Mouse (Mus musculus) forebrain, embryonic 12.5 days (tissue): ENCODE data around the gene Dpyd. TPM values are rescaled to one million over a fixed set of nuclear protein-coding genes. Genes with fewer than 3 reads are reported as not detected.

Experiments
- ATAC-seq: fragments of 200-750 bp; cut with Nextera tagmentation; 2 replicates; pipeline ENCODE4 v1.8.0; 2017; ENCODE audit warnings: moderate TSS enrichment; ENCODE audit not compliant: low FRiP score
- H3K27ac ChIP-seq: fragments of 300-500 bp; sonication (generic); 2 replicates; pipeline ENCODE4 v1.5.1; 2016; ENCODE audit warnings: mild to moderate bottlenecking
- H3K27me3 ChIP-seq: fragments of 300-500 bp; sonication (generic); 2 replicates; pipeline ENCODE4 v1.6.1; 2016; ENCODE audit warnings: mild to moderate bottlenecking
- H3K36me3 ChIP-seq: fragments of 300-500 bp; sonication (generic); replicated peaks from 2 replicates; pipeline ENCODE4 v1.6.1; 2016; ENCODE audit warnings: mild to moderate bottlenecking
- H3K4me1 ChIP-seq: fragments of 300-500 bp; sonication (generic); 2 replicates; pipeline ENCODE4 v1.6.1; 2016
- H3K4me2 ChIP-seq: fragments of 300-500 bp; sonication (generic); 2 replicates; pipeline ENCODE4 v1.6.1; 2016; ENCODE audit warnings: mild to moderate bottlenecking, moderate library complexity
- H3K4me3 ChIP-seq: fragments of 300-500 bp; sonication (generic); replicated peaks from 2 replicates; pipeline ENCODE4 v1.5.1; 2016; ENCODE audit warnings: mild to moderate bottlenecking
- H3K9ac ChIP-seq: fragments of 300-500 bp; sonication (generic); 2 replicates; pipeline ENCODE4 v1.6.1; 2016; ENCODE audit warnings: mild to moderate bottlenecking
- H3K9me3 ChIP-seq: fragments of 300-500 bp; sonication (generic); 2 replicates; pipeline ENCODE4 v1.6.1; 2016
- WGBS: fragments of 180-500 bp; shearing (Covaris S2); methylation state at CpG from one replicate; pipeline ENCODE4 v1.1.7; 2016; 5-methylcytosine and 5-hydroxymethylcytosine counted together
- polyA plus RNA-seq: library from polyadenylated mRNA; unstranded; fragments of >200 nt; fragmentation: Nextera tagmentation; extraction: Ambion mirVana; gene quantifications from 2 replicates; pipeline ENCODE4 v1.2.1, GENCODE M21; 2016

Gene Dpyd
- polyA plus RNA-seq, 1 experiment from 2014 or later: 8.1 TPM

DNA sequence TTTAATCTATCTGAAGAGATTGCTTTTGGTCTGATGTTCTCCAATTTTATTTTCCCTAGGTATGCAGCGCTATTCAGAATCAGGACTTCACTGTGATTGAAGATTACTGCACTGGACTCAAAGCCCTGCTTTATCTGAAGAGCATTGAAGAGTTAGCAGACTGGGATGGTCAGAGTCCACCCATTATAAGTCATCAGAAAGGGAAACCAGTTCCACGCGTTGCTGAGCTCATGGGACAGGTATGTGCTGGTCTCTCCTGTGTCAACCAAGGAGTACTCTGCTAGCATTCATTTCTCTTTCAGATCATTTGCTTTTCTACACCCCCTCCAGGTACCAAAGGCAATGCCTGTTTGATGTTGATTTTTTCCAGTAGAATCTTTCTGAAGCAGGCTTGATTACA is 752.8 kb downstream of the Dpyd start:
- Histone ChIP-seq H3K27ac (no peak overlapping the region), H3K9me3 (no peaks in the 10 kb centered on the region), H3K36me3 (no peaks in the 10 kb centered on the region), H3K27me3 (no peaks in the 10 kb centered on the region), H3K9ac (no peak overlapping the region), H3K4me2 (no peak overlapping the region), H3K4me3 (no peak overlapping the region), H3K4me1 (no peaks in the 10 kb centered on the region)
- no peak for ATAC-seq
- 92% methylated on average over 3 of the region's 3 CpGs for WGBS

DNA sequence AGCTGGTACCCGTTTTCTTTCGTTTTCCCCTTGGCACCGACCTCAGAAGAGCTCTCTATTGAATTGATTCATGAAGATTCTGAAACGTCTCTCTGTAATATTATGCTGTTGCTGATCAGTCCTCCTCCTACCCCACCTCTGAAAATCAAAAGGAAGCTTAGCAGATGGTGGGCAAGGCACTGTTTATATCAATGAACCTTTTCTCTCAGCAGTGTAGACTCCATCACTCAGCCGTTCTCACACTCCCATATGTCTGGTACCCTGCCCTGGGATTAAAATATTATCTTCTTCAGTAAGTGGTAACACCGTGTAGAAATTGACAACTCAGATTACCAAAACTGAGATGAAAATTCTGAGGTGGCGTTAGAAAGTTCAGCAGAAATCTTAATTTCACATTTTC is 767.1 kb downstream of the Dpyd start:
- ATAC-seq: no peak
- WGBS: 73% methylated on average over 7 of the region's 7 CpGs

DNA sequence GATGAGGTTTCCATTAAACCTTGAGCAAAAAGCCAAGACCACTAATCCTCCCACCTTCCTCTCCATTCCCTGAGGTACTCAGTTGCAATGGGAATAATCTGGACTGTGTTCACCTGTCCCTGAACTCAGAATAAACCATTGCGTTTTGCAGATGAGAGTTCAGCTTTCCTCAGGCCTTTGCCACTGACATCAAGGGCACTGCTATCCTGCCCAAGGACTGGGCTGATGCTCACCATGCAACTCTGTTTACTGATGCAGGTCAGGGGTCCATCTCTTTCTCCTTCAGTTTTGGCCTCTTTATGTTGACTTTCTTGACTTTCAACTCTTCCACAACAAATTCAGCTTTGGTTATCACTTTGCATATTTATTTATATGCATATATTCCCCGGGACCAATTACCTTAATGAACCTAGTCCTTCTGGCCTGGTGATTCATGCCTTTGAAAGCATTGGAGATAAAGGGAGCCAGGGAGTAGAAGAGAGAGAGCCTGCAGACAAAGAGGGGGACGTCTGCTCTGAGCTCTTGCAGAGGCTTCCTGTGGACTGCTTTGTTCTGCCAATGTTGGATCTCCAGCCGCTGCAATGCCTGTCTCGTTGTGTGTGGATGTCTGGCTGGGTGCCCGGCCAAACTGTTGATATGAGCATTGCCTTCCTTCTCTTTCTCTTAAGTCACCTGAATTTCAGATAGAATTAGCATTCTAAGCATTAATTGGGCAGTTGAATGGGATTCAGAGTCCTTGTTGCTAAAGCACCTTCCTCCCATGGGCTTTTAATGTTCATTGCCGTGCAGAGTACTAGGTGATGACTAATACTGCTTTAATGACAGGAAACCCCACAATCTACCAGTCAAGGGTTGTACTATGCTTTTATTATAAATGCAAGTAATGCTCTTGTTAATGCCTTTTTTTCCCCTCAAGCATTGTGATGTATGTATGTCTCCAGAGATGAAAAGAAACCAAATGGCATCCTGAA is 771.7 kb downstream of the Dpyd start:
- Histone ChIP-seq H3K9ac (no peak overlapping the region), H3K4me3 (no peak overlapping the region), H3K4me2 (no peak overlapping the region), H3K27ac (peak overlapping the region; percentile 39), H3K27me3 (no peaks in the 10 kb centered on the region), H3K9me3 (no peaks in the 10 kb centered on the region), H3K4me1 (peaks cover 11% of the 10 kb centered on the region), H3K36me3 (no peaks in the 10 kb centered on the region)
- peak; percentile 79; the same call in 1 of the 2 replicates for ATAC-seq
- 19% methylated on average over 7 of the region's 7 CpGs for WGBS

More for the DNA sequence above, 767.1 kb downstream of the Dpyd start:
- Histone ChIP-seq H3K4me2 (no peak overlapping the region), H3K9ac (no peak overlapping the region), H3K9me3 (no peaks in the 10 kb centered on the region), H3K4me3 (no peak overlapping the region), H3K27ac (no peak overlapping the region), H3K4me1 (peaks cover 10% of the 10 kb centered on the region), H3K27me3 (no peaks in the 10 kb centered on the region), H3K36me3 (no peaks in the 10 kb centered on the region)

DNA sequence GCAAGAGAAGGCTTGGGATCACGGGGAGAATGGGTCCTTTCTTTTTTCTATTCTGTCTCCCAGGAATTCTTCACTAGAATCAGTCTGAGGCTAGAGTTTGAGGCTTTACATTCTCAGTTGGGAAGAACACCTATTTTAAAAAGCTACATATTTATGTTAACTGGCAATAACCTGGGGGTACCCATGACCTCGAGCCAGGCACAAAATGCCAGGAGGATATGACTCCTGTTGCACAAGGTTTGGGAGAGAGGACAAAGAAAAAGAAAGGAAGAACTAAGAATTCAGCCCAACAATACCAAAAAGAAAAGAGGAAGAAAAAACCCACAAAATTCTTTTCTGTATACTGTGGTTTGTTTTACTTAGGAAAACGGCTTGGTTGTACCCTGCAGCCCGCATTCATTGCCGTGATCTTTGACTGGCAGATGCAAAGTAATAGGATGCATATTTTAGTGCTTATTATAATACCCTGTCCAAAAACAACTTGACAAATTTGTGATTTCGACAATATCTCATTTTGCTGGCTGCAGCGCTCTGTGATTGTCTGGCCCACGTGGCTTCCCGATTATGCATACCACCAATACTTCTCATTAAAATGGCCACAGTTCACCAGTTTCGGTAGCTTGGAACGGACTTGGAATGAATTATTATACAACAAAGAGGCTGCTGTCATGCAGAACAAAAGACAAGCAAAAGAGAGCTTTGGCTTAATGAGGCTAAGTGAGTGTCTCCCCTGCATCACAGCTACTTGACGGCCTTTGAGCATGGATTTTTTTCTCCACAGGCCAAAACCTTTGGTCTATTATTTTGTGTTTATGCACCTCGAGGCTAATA is 799.8 kb downstream of the Dpyd start:
- peak; percentile 95 for ATAC-seq
- Histone ChIP-seq H3K27ac (peak overlapping the region; percentile 77), H3K4me3 (no peak overlapping the region), H3K4me1 (peaks cover 19% of the 10 kb centered on the region), H3K36me3 (no peaks in the 10 kb centered on the region), H3K9me3 (no peaks in the 10 kb centered on the region), H3K4me2 (no peak overlapping the region), H3K27me3 (no peaks in the 10 kb centered on the region), H3K9ac (no peak overlapping the region)
- 17% methylated on average over 13 of the region's 13 CpGs for WGBS

DNA sequence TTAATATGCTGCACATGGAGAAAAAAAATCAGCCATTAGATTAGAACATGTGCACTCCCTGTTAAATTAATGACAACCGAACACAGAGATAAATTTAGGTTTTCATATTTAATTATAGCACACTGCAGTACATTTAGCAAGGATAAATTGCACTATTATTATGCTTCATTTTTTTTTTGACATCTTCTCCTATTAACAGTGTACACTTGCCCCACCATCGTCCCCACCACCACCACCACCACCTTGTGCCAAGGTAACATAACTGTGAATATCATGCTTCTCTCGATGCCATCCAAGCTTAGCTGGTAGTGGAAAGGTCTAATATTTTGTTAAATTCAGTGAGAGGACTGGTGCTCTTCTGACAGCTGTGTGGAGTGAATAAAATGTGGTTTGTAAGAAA is 800.5 kb downstream of the Dpyd start:
- no peaks in the 10 kb centered on the region for H3K9me3 ChIP-seq
- peak; percentile 42; the same call in 1 of the 2 replicates for ATAC-seq
- no peaks in the 10 kb centered on the region for H3K27me3 ChIP-seq
- no peak overlapping the region for H3K9ac ChIP-seq
- WGBS: 29% methylated on average over 3 of the region's 3 CpGs
- peaks cover 19% of the 10 kb centered on the region for H3K4me1 ChIP-seq
- no peak overlapping the region for H3K4me3 ChIP-seq
- peak overlapping the region; percentile 77 for H3K27ac ChIP-seq
- H3K36me3 ChIP-seq: no peaks in the 10 kb centered on the region
- H3K4me2 ChIP-seq: no peak overlapping the region

DNA sequence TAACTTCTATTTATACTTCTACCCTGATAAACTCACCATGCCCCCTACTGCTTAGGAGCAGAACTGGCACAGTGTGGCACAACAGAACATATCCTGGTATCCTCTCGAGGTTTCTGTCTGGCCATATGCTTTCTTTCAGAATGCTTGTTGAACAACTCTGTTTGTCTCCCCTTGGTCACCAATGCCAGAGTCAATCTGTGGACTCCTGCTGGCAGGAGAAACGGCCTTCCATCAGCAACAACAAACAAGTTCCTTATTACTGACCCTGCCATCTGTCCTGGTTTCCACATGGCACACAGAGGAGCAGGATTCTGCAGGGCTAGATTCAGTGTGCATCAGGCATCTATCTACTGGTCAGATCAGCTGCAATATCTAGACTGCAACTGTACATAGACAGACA is 807.0 kb downstream of the Dpyd start:
- 0 out of 2 replicates have a peak, but pooled peaks have one; percentile 20 for ATAC-seq
- Histone ChIP-seq H3K27ac (no peak overlapping the region), H3K4me2 (no peak overlapping the region), H3K9me3 (no peaks in the 10 kb centered on the region), H3K4me3 (no peak overlapping the region), H3K9ac (no peak overlapping the region), H3K27me3 (no peaks in the 10 kb centered on the region), H3K36me3 (no peaks in the 10 kb centered on the region), H3K4me1 (no peaks in the 10 kb centered on the region)
- WGBS: 65% methylated on average over 2 of the region's 2 CpGs

DNA sequence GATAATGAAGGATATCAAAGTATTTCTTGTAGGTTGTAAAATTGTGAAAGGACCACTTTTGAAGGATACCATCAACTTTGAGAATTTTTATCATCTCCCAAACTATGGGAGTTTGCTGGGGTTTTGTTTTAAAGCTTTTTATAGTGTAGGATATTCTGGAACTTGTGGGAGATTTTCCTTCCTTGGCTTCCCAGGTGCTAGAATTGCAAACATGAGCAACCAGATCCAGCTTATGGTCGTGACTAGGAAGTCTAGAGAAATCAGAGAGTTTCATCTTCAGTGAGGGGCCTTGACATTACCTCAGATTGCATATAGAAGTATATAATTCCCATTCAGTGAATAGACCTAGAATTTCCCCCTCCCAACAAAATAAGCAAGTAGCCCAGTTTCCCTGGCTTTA is 819.2 kb downstream of the Dpyd start:
- no peaks in the 10 kb centered on the region for H3K36me3 ChIP-seq
- H3K27me3 ChIP-seq: no peaks in the 10 kb centered on the region; the same call in 1 of the 2 replicates
- H3K4me3 ChIP-seq: no peak overlapping the region
- H3K9ac ChIP-seq: no peak overlapping the region
- H3K9me3 ChIP-seq: no peaks in the 10 kb centered on the region
- no peak overlapping the region for H3K27ac ChIP-seq
- no peak overlapping the region for H3K4me2 ChIP-seq
- WGBS: 91% methylated on average over 1 of the region's 1 CpGs
- no peaks in the 10 kb centered on the region for H3K4me1 ChIP-seq
- no peak for ATAC-seq

DNA sequence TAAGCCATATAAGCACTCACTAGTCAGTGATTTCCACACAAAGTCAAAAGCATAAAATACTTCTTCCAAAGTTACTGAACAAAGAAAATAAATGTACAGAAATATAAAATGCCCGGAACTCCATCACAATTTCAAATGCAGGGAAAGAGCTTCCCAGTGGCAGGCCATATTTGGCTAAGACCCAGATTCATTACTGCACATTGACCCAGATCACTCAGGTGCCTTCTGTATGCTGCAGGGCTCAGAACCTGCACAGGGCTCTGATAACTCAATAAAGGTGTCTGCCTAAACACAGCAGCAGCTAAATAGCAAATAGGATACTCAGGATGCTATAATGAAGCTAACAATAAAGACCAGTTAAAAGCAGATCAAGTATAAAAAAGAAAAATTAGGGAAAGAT is 820.5 kb downstream of the Dpyd start:
- ATAC-seq: no peak
- H3K9me3 ChIP-seq: no peaks in the 10 kb centered on the region

DNA sequence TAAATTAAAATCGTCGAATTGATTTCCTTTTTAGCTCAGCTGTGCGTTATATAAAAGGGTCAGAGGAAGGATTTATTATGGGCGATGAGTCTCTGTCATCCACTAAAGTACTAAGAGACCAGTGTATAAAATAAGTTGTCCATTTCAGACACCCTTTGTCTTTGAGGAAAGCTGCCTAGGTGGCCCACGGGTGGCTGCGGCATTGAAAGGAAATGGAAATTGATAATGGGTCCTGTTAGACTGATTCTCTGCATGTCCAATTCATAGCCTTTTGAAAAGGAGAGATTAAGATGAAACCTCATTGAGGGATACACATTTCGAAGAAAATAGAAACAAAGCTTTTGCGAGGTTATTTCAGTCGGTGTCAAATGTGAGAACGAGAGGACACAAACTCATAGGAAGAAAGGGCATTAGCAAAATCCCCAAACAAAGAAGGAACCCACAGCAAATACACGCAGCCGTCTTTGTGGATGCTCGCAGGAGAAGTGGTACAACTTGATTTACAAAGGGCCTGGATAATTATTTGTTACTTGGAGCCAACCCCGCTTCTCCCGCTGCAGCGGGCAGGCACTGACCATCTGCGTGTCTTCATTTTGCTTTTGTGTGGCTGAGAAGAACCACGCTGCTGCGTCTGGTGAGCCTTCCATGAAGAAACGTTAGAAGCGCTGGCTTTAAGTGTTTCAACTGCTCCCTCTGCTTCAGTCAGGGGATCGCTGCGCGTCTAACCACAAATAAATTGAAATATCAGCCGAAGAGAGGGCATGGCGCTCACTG is 825.6 kb downstream of the Dpyd start:
- Histone ChIP-seq H3K4me2 (peak overlapping the region; percentile 47), H3K27me3 (no peaks in the 10 kb centered on the region; the same call in 1 of the 2 replicates), H3K9ac (peak overlapping the region; percentile 42), H3K4me3 (peak overlapping the region; percentile 16; the same call in 1 of the 2 replicates), H3K4me1 (peaks cover 18% of the 10 kb centered on the region), H3K36me3 (no peaks in the 10 kb centered on the region), H3K9me3 (no peaks in the 10 kb centered on the region), H3K27ac (peak overlapping the region; percentile 77)
- ATAC-seq: peak; percentile 83
- WGBS: 17% methylated on average over 26 of the region's 26 CpGs

More for the DNA sequence above, 820.5 kb downstream of the Dpyd start:
- peaks cover 2% of the 10 kb centered on the region; the same call in 1 of the 2 replicates for H3K4me1 ChIP-seq
- 85% methylated on average over 1 of the region's 1 CpGs for whole genome bisulfite sequencing
- H3K4me3 ChIP-seq: no peak overlapping the region
- H3K36me3 ChIP-seq: no peaks in the 10 kb centered on the region
- no peak overlapping the region for H3K9ac ChIP-seq
- no peak overlapping the region for H3K27ac ChIP-seq
- H3K4me2 ChIP-seq: no peak overlapping the region
- no peaks in the 10 kb centered on the region; the same call in 1 of the 2 replicates for H3K27me3 ChIP-seq

DNA sequence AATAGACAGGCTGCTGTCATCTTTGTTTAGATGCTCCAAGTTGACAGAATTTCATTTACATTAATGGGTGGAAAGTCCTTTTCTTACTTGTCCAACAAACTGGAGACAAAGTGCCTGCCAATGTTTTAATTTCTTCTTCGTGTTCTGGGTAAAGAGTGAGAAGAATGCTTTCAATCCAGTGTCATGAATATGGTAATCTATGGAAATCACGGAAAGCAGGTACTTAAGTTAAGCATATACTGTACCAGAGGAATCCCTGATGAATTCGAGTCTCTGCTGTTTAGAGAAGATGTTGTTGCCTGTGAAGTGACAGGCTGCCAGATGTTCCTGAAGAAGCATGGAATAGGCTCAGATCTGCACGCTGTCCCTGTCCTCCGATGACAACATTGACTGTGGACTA is 835.3 kb downstream of the Dpyd start:
- no peak for ATAC-seq
- 47% methylated on average over 5 of the region's 5 CpGs for WGBS

DNA sequence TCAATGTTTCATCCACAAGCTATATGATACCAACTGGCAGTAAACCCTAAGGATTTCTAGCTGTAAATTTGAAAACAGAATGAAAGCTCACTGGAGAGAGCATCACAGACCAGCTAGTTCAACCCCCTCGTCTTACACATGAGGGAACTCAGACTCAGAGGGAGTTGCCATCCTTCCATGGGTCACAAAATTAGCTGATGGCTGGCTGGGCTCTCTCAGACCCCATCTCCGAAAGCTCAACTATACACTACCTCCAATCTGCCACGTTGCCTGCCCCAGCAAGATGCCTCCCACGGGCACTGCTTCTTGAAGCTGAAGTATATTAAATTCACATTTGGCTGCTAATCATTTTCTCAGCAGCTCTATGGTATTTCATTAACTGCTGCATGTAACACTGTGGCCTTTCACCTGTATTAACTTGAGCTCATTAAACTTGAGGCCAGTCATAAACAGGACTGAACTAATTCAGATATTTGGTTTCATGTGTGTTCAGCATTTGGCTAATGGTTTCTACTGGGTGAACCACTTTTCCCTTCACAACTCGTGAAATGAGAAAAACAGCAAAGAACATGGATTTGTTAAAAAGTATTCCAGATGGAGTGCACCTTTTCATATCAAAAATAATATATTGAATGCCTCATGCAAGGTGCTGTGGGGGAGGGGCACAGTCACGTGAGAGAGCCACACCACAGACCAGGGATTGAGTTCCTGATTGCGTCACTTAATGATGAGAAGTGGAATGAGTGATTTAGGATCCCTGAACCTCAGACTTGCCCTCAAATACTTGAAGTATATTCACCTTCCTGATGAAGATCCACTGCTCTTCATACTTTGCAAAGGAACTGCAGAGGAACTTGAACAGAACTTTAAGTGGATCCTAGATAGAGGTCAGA is 841.2 kb downstream of the Dpyd start:
- Histone ChIP-seq H3K9ac (no peak overlapping the region), H3K27me3 (no peaks in the 10 kb centered on the region), H3K4me2 (no peak overlapping the region), H3K9me3 (no peaks in the 10 kb centered on the region), H3K27ac (no peak overlapping the region), H3K4me3 (no peak overlapping the region), H3K4me1 (no peaks in the 10 kb centered on the region), H3K36me3 (no peaks in the 10 kb centered on the region)
- ATAC-seq: no peak
- WGBS: 79% methylated on average over 7 of the region's 7 CpGs

More for the DNA sequence above, 835.3 kb downstream of the Dpyd start:
- no peaks in the 10 kb centered on the region for H3K9me3 ChIP-seq
- H3K27me3 ChIP-seq: no peaks in the 10 kb centered on the region
- no peak overlapping the region for H3K4me2 ChIP-seq
- no peaks in the 10 kb centered on the region for H3K36me3 ChIP-seq
- no peak overlapping the region for H3K27ac ChIP-seq
- H3K4me1 ChIP-seq: peaks cover 4% of the 10 kb centered on the region; the same call in 1 of the 2 replicates
- no peak overlapping the region for H3K9ac ChIP-seq
- H3K4me3 ChIP-seq: no peak overlapping the region
